8 mouse cellular contexts compared by ENCODE assay signal in the genomic region with DNA sequence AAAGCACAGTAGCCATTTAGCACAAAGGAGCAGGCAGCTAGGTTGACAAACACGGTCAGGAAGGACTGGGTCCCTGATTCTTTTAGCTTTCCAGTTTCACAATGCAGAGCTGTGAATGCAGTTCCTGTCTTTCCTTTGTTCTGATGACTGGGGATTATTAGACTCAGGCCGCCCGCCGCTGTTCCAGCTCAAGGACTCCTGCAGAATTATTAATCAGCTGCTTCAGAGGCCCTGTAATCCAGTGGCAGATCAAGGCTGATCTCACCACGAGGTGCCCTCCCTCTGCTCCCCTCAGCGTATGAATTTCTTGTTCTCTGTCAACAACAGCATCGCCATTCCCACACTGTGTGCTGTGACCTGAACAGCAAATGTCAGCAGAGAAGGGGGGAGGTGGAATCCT.
DNase-seq lines count a peak whose midpoint lies in the region; ATAC-seq lines count a peak whose summit lies in the region.

No protein-coding gene starts in this region.

- peaks cover 86% of the 10 kb centered on the region for H3K4me1 ChIP-seq in hindbrain, embryonic 13.5 days (replicated peaks)

- ATAC-seq in hindbrain, embryonic 13.5 days (ENCODE audit: low FRiP score): peak; percentile 86
- ATAC-seq in monocyte, adult 5-6 weeks (replicated peaks; ENCODE audit: insufficient number of reproducible peaks, low FRiP score, low TSS enrichment, poor library complexity, severe bottlenecking): no peak

- no peak overlapping the region for H3K4me3 ChIP-seq in hindbrain, embryonic 13.5 days

- 4% methylated on average over 7 of the region's 7 CpGs for WGBS in hindbrain, embryonic 13.5 days

- no peak overlapping the region for H3K4me2 ChIP-seq in hindbrain, embryonic 13.5 days

- H3K9ac ChIP-seq in hindbrain, embryonic 13.5 days: peak overlapping the region; percentile 74

- H3K36me3 ChIP-seq in hindbrain, embryonic 13.5 days: peaks cover 20% of the 10 kb centered on the region

- H3K9me3 ChIP-seq in hindbrain, embryonic 13.5 days: no peaks in the 10 kb centered on the region

- H3K27me3 ChIP-seq in hindbrain, embryonic 13.5 days: no peaks in the 10 kb centered on the region

- peak overlapping the region; percentile 99 for H3K27ac ChIP-seq in hindbrain, embryonic 13.5 days

- peak; percentile 41 for DNase-seq in kidney, adult 18-20 months
- no peak for DNase-seq in kidney, adult 11 months
- DNase-seq in embryo, embryonic 10 days (ENCODE audit: low spot score): peak; percentile 73
- peak; percentile 51 to 55 for DNase-seq in left cerebral cortex, adult 9 months (ENCODE audit: low spot score in 2 of 2)
- DNase-seq in retina, adult 2 months (ENCODE audit: low read depth, low spot score): peak; percentile 59
- no peak for DNase-seq in gastrocnemius, adult 18-20 months (ENCODE audit: low spot score)

Comparison
In these comparisons a context has a peak if more than half of its experiments do, and no peak if none do; other contexts are left out.
1. DNase-seq: peak in kidney, adult 18-20 months (single experiment), embryo, embryonic 10 days (single experiment), left cerebral cortex, adult 9 months (2 of 2) and retina, adult 2 months (single experiment); none in kidney, adult 11 months (single experiment) and gastrocnemius, adult 18-20 months (single experiment).